Mouse (Mus musculus): Measurements from ENCODE around the gene St6galnac3. TPM values are rescaled to one million over a fixed set of nuclear protein-coding genes. Genes with fewer than 3 reads are reported as not detected.
A peak's percentile ranks its signal among the peaks of the same experiment; 100 is the strongest.

St6galnac3 gene
- total and polyA plus RNA-seq, 2 experiments from 2014 or later, result 6.9 to 16.6 TPM

DNA sequence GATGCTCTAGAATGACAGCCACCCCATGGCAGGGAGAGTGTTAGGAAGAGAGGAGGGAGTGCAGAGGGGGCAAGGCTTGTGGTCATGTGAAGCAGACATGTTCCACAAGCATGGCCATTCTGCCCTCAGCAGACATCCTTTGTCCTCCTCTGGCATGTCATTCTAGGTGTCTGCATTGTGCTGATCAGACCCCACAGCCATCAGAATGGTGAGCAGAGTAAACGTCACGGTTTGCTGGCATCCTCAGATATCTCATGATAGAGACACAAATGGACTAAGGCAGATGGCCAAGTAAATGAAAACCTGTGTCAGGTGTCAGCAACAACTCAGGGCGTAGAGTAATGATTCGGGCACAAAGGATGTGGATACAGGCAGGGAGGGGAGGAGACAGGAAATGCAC lies 241.3 kb downstream of the St6galnac3 start:
- Histone ChIP-seq H3K4me2 (ENCODE audit: low read depth) (no peak overlapping the region), H3K4me3 (ENCODE audit: low read depth, low read length) (no peak overlapping the region), H3K27ac (ENCODE audit: low read depth, low read length) (no peak overlapping the region), H3K4me1 (ENCODE audit: insufficient read depth) (peaks cover 20% of the 10 kb centered on the region; the same call in 1 of the 2 replicates), H3K27me3 (ENCODE audit: insufficient read depth, low read length) (no peaks in the 10 kb centered on the region), H3K9ac (no peak overlapping the region), H3K9me3 (ENCODE audit: low read length) (no peaks in the 10 kb centered on the region), H3K36me3 (ENCODE audit: insufficient read depth) (no peaks in the 10 kb centered on the region)
- no peak for DNase-seq
- no peak for ATAC-seq
- 87% methylated on average over 4 of the region's 4 CpGs for WGBS
- TF ChIP-seq CTCF (IDR thresholded peaks at IDR 0.05; ENCODE audit: low read depth), result no peak

GRCm38 (mm10) chr3:153482098-153482497 lies 242.9 kb downstream of the St6galnac3 start:
- no peak overlapping the region for H3K4me3 ChIP-seq (ENCODE audit: low read depth, low read length)
- no peak for TF ChIP-seq CTCF (IDR thresholded peaks at IDR 0.05; ENCODE audit: low read depth)
- H3K27me3 ChIP-seq (ENCODE audit: insufficient read depth, low read length), result no peaks in the 10 kb centered on the region
- no peaks in the 10 kb centered on the region for H3K36me3 ChIP-seq (ENCODE audit: insufficient read depth)
- ATAC-seq (peak; percentile 90), DNase-seq (peak; percentile 90)
- peak overlapping the region; percentile 18; the same call in 1 of the 2 replicates for H3K4me2 ChIP-seq (ENCODE audit: low read depth)
- 16% methylated on average over 11 of the region's 11 CpGs for WGBS
- no peaks in the 10 kb centered on the region for H3K9me3 ChIP-seq (ENCODE audit: low read length)
- peak overlapping the region; percentile 73 for H3K27ac ChIP-seq (ENCODE audit: low read depth, low read length)
- peaks cover 20% of the 10 kb centered on the region; the same call in 1 of the 2 replicates for H3K4me1 ChIP-seq (ENCODE audit: insufficient read depth)
- peak overlapping the region; percentile 6; the same call in 1 of the 2 replicates for H3K9ac ChIP-seq

DNA sequence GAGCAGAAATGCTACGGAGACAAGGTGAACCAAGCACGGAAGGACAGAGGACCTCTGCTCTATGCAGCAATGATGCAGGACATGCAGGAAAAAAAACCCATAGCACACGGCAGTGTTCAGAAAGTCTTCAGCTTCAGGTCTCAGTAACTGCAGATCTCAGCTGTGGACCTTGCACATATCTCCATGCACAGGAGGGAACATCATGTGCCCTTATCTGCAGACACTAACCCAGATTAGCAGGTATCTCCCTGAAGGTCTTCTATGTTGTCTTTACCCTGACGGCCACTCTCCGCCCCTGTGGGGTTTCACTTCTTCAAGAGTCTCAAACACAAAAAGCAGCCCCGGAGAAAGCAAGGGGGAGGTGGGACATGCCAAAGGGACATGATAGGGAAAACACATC lies 244.0 kb downstream of the St6galnac3 start:
- peaks cover 20% of the 10 kb centered on the region; the same call in 1 of the 2 replicates for H3K4me1 ChIP-seq (ENCODE audit: insufficient read depth)
- DNase-seq (no peak), ATAC-seq (no peak)
- no peak overlapping the region for H3K27ac ChIP-seq (ENCODE audit: low read depth, low read length)
- no peak overlapping the region for H3K4me3 ChIP-seq (ENCODE audit: low read depth, low read length)
- WGBS, result 99% methylated on average over 6 of the region's 6 CpGs
- no peak overlapping the region for H3K9ac ChIP-seq
- H3K9me3 ChIP-seq (ENCODE audit: low read length), result no peaks in the 10 kb centered on the region
- no peaks in the 10 kb centered on the region for H3K27me3 ChIP-seq (ENCODE audit: insufficient read depth, low read length)
- TF ChIP-seq CTCF (IDR thresholded peaks at IDR 0.05; ENCODE audit: low read depth), result no peak
- no peak overlapping the region for H3K4me2 ChIP-seq (ENCODE audit: low read depth)
- no peaks in the 10 kb centered on the region for H3K36me3 ChIP-seq (ENCODE audit: insufficient read depth)

- Histone ChIP-seq H3K36me3 (ENCODE audit: insufficient read depth) (no peaks in the 10 kb centered on the region), H3K4me3 (ENCODE audit: low read depth, low read length) (no peak overlapping the region), H3K4me2 (ENCODE audit: low read depth) (no peak overlapping the region), H3K9ac (no peak overlapping the region), H3K9me3 (ENCODE audit: low read length) (no peaks in the 10 kb centered on the region), H3K27me3 (ENCODE audit: insufficient read depth, low read length) (no peaks in the 10 kb centered on the region), H3K27ac (ENCODE audit: low read depth, low read length) (no peak overlapping the region), H3K4me1 (ENCODE audit: insufficient read depth) (peaks cover 20% of the 10 kb centered on the region; the same call in 1 of the 2 replicates)
- no peak for DNase-seq
- ATAC-seq, result no peak
- WGBS, result 89% methylated on average over 5 of the region's 5 CpGs
- TF ChIP-seq CTCF (IDR thresholded peaks at IDR 0.05; ENCODE audit: low read depth), result no peak
Observed at GRCm38 (mm10) chr3:153480636-153481006, 244.4 kb downstream of the St6galnac3 start.

DNA sequence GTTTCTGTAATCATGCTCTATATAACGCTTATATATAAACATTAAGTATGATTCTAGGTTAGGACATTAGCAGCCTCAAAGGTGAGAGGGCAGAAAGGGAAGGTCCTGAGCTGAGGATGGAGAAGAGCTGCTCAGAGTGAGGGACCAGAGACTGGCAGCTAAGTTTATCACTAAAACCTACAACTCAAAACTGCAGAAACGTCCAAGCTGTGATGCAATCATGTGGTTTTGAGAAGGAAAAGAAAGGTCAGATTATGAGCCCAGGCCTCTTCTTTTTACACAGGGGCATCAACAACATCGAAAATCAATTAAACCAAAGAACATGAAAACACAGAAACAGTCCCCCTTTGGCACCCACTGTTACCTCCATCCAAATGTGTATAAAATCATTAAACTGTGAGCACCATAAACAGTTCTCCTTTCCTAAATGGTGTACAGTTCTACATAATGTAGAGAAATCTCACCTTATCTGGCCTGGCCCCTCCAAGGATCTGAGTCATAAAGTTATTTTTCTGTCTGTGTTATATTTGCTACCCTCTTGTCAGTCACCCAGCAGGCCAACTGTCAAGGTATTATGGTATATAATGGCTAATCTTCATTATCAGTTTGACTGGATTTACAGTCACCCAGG lies 244.9 kb downstream of the St6galnac3 start:
- 87% methylated on average over 3 of the region's 3 CpGs for WGBS
- no peak overlapping the region for H3K9ac ChIP-seq
- peaks cover 17% of the 10 kb centered on the region; the same call in 1 of the 2 replicates for H3K4me1 ChIP-seq (ENCODE audit: insufficient read depth)
- DNase-seq, result no peak
- H3K27me3 ChIP-seq (ENCODE audit: insufficient read depth, low read length), result no peaks in the 10 kb centered on the region
- no peak overlapping the region for H3K27ac ChIP-seq (ENCODE audit: low read depth, low read length)
- no peaks in the 10 kb centered on the region for H3K9me3 ChIP-seq (ENCODE audit: low read length)
- H3K4me3 ChIP-seq (ENCODE audit: low read depth, low read length), result no peak overlapping the region
- no peak overlapping the region for H3K4me2 ChIP-seq (ENCODE audit: low read depth)
- no peak for TF ChIP-seq CTCF (IDR thresholded peaks at IDR 0.05; ENCODE audit: low read depth)
- no peaks in the 10 kb centered on the region for H3K36me3 ChIP-seq (ENCODE audit: insufficient read depth)
- no peak for ATAC-seq

GRCm38 (mm10) chr3:153475919-153476318 lies 249.1 kb downstream of the St6galnac3 start:
- Histone ChIP-seq H3K4me2 (ENCODE audit: low read depth) (no peak overlapping the region), H3K9me3 (ENCODE audit: low read length) (no peaks in the 10 kb centered on the region), H3K27me3 (ENCODE audit: insufficient read depth, low read length) (no peaks in the 10 kb centered on the region), H3K4me1 (ENCODE audit: insufficient read depth) (no peaks in the 10 kb centered on the region), H3K27ac (ENCODE audit: low read depth, low read length) (no peak overlapping the region), H3K4me3 (ENCODE audit: low read depth, low read length) (no peak overlapping the region), H3K9ac (no peak overlapping the region), H3K36me3 (ENCODE audit: insufficient read depth) (no peaks in the 10 kb centered on the region)
- ATAC-seq, result no peak
- no peak for DNase-seq
- whole genome bisulfite sequencing, result 93% methylated on average over 9 of the region's 9 CpGs
- TF ChIP-seq CTCF (IDR thresholded peaks at IDR 0.05; ENCODE audit: low read depth), result no peak

DNA sequence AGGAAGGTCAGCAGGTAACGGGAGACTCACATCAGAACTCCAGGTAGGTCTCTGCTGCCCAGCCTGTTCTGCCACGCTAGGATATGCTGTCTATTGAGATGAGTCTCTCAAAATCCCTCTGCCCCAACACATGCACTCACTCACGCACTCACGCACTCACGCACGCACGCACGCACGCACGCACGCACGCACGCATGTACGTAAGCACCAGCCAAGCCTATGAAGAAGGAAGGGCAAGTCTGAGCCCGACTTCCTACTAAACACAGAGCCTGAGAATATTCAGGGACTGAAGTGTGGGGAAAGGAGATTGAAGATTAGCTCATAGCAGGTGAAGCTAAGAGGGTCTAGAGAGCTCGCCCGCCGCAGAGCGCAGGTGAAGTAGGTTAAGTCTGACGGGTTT lies 249.5 kb downstream of the St6galnac3 start:
- TF ChIP-seq CTCF (IDR thresholded peaks at IDR 0.05; ENCODE audit: low read depth), result no peak
- H3K9me3 ChIP-seq (ENCODE audit: low read length), result no peaks in the 10 kb centered on the region
- no peak overlapping the region for H3K9ac ChIP-seq
- ATAC-seq (no peak), DNase-seq (no peak)
- no peaks in the 10 kb centered on the region for H3K4me1 ChIP-seq (ENCODE audit: insufficient read depth)
- H3K27ac ChIP-seq (ENCODE audit: low read depth, low read length), result no peak overlapping the region
- 97% methylated on average over 20 of the region's 20 CpGs for WGBS
- H3K4me3 ChIP-seq (ENCODE audit: low read depth, low read length), result no peak overlapping the region
- H3K27me3 ChIP-seq (ENCODE audit: insufficient read depth, low read length), result no peaks in the 10 kb centered on the region
- H3K4me2 ChIP-seq (ENCODE audit: low read depth), result no peak overlapping the region
- H3K36me3 ChIP-seq (ENCODE audit: insufficient read depth), result no peaks in the 10 kb centered on the region
